Mouse (Mus musculus): ENCODE measurements around the gene Gm815.

Gm815 gene

DNA sequence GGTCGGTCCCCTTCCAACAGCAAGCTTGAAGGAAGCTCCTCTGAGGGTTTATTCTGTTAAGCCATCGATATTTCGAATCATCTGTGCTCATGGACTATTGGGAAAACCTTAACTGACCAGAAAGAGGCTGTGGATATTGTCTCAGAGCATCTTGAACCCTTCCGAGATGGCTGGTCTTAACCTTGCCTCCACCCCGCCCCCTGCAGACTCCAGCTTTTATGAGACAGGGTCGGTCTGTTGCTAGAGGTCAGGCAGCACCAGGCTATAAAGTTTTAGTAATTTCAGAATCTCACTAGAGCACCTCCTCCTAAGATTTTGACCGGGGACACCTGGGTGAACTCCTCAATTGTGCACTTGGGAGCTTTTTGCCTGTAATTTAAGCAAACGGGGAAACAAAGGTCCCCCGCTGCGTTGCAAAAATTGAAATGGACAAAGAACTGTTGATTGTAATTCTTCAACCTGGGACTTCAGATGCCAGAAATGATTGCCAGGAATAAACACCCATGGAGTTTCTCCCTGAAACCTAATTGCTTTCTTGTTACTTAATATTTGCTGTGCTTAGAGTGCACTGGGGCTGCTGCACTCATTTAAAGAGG, 8.4 kb upstream of the Gm815 start:
- no peak for DNase-seq (ENCODE audit: low read depth)

- DNase-seq (ENCODE audit: low read depth), result no peak
These were observed 5.8 kb upstream of the Gm815 start for GRCm38 (mm10) chr19:26879856-26880255.

DNA sequence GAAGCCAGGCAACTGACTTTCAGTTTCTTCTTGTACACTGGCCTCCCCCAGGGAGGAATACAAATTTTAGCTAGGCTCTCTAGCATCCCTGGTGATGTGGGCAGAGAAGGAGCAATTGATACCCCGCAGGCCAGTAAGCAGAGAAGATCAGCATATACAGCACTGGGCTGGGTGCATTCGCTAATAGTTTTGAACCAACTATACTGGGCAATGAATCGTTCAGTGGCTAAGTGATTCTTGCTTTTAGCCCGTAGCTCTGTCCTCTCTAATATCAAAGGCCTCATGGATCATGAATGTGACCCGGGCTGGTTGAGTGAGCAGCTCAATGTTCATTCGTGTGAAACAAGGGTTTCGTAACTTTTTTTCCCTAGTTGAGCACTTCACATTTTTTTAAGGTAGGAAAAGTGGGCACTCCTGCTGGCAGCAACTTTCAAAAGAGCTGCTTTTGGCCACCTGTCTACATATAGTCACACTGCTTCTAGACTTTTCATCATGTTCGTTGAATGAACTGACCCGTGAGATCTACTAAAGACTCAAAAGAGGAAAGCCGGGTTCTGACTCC, 3.7 kb upstream of the Gm815 start:
- DNase-seq (ENCODE audit: low read depth), result no peak

DNA sequence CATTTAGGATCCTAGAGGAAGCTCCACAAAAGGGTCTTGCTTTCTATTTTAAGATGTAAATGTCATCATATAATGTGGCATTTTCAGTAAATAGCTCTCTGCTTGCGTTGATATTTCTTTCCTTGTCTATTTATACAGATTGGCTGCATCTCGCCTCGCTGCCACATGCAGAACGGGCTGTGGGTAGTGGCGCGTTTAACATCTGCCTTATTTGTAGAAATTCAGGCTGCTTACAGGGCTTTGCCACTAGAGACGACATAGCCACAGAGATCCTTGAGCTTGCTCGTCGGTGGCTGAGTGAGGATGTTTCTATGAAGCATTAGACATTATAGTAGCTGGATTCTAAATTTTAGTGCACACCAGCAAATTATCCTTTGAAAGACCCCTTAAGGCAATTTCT, 2.5 kb downstream of the Gm815 start:
- DNase-seq (ENCODE audit: low read depth), result no peak

- DNase-seq (ENCODE audit: low read depth), result no peak
These were observed 5.8 kb downstream of the Gm815 start for GRCm38 (mm10) chr19:26891306-26891964.

DNA sequence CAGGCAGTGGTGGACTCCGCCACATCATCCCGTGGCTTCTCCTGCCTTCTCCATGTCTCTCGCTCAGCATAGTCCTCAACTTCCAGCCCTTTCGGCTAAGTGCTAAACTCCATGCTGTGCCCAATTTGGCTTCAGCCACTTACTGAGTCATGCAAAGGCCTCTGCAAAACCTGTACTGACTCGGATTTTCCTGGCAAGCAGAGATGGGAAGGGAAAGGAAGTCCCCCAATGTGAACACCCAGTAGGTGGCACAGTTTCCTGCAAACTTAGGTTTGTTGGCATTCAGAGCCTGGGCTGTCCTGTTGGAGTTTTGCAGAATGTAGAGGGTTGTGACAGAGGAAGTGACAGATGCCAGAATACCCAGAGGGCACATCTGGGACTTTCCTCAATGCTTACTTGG, 7.2 kb downstream of the Gm815 start:
- no peak for DNase-seq (ENCODE audit: low read depth)

DNA sequence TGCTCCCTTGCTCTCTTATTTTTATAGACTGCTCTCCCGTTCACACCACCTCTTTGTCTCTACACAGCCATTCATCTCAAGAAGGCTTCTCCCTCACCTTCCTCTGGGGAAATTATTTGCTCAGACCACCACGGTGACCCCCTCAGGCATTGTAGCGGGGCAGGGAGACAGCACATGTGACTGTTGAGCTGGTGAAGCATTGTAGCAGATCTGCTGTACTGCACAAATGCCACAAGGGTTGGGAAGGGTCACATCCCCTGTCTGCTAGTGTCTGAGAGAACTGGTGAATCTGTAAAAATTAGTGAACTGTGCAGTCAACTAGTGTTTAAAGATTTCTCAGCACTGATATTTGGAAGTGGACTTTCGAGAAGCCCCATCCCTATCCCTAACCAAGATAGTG, 16.5 kb downstream of the Gm815 start:
- DNase-seq (ENCODE audit: low read depth), result no peak

DNA sequence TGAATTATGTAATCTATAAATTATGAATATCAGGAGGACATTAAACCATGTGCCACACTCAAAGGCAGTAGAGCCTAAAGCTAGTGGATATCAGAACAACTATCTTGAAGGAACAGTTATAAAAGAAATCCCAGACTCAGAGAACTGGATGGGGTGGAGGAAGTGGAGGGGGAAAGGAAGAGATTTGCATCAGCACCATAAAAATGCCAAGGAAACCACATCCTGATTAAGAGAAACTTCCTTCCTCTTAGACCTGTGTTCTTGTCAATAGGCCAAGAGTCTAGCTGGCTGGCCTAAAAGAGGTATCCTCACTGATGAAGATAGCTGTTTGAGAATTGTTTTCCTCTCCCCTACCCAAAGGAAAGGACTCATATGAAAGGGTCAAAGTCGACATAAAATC, 28.6 kb downstream of the Gm815 start:
- no peak for DNase-seq (ENCODE audit: low read depth)

GRCm38 (mm10) chr19:26920816-26921215, 35.1 kb downstream of the Gm815 start:
- DNase-seq (ENCODE audit: low read depth), result no peak

DNA sequence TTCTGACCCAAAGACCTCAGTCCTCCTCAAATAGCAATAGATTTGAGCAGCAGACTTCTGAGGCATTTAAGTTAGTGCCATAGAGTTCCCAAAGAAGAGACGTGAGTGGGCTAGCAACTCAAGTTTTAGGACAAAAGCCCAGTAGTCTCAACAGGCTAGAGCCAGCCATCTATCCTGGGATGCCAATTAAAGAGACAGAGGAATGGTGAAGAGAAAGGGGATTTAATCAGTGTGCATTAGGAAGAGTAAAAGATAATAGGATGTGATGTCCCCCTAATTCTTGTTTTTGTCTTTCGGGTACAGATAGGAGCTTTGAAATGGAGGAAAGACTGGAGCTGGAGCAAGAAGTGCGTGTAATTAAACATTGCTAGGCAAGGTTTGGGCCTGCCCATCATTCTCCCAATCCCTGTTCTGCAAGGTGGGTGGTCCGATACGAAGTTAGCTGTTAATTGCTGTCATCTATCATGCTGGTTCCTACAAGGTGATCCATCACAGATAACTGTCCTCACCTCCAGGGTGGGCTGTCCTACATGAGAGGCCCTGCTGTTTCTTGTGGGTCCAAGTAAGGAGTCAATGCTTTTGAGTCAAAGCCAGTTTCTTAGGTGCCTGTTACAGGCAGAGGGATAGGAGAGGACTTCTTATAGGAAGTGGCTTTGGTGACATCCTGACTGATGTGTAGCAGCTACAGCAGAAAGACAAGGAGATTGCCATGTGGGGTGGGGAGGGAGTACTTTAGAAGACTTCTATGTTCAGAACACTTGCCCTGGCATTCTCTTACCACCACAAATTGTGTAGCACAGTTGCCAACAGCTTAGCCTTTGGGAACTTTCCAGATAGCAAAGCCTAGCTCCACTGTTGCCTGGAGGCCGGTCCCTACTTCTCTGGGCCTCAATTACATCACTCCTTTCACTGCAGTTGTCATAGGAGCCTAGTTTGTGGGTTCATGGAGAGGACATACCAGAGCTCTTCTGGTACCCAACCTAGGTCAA, 44.9 kb downstream of the Gm815 start:
- DNase-seq (ENCODE audit: low read depth), result no peak

GRCm38 (mm10) chr19:26934186-26934585, 48.5 kb downstream of the Gm815 start:
- DNase-seq (ENCODE audit: low read depth), result no peak

Measured in induced T-regulatory cell, adult 2 months (primary cell).